Mouse (Mus musculus): ENCODE measurements around the gene Atxn2l. TPM values are rescaled to one million over a fixed set of nuclear protein-coding genes. Genes with fewer than 3 reads are reported as not detected.

Gene Atxn2l
- polyA plus RNA-seq, 1 experiment from 2014 or later = 16.9 TPM

DNA sequence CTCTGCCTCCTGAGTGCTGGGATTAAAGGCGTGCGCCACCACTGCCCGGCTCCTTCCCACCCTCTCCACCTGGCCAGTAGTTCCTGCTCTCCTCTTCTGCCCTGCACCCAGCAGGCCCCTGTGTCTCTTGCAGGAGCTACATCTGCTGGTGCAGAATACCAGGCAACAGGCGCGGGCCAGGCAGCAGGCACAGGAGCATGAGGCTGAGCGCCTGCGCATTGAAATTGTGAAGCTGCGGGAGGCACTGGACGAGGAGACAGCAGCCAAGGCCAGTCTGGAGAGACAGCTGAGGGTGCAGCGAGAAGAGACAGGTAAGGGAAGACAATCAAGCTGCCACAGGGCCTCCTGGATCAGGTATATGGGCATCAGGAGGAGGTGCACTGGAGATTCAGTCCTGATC is 59.2 kb downstream of the Atxn2l start:
- Histone ChIP-seq H3K27ac (replicated peaks) (no peak overlapping the region), H3K27me3 (ENCODE audit: control insufficient read depth, insufficient read depth, low read length) (no peaks in the 10 kb centered on the region), H3K9me3 (ENCODE audit: control insufficient read depth, low read length) (no peaks in the 10 kb centered on the region), H3K9ac (ENCODE audit: low read length) (no peak overlapping the region), H3K4me3 (ENCODE audit: low read depth, low read length) (no peak overlapping the region), H3K4me2 (replicated peaks; ENCODE audit: low read depth) (no peak overlapping the region), H3K36me3 (ENCODE audit: control insufficient read depth, insufficient read depth, low read length) (peaks cover 29% of the 10 kb centered on the region), H3K4me1 (replicated peaks; ENCODE audit: control insufficient read depth, insufficient read depth) (no peaks in the 10 kb centered on the region)
- ATAC-seq (ENCODE audit: low FRiP score, low TSS enrichment) (no peak), DNase-seq (ENCODE audit: low spot score) (no peak)
- WGBS = 89% methylated on average over 10 of the region's 10 CpGs
- TF ChIP-seq CTCF (IDR thresholded peaks at IDR 0.05; ENCODE audit: low read depth) = no peak
- no peak for TF ChIP-seq EP300 (optimal IDR thresholded peaks at IDR 0.05)

Other genes with a start within 250 kb of the Atxn2l start
- gene Sbk1, start 230.8 kb downstream of the Atxn2l start, polyA plus RNA-seq (2015; fragmentation: Nextera tagmentation; extraction: Ambion mirVana) = 4.0 and 5.3 TPM in 2 replicates
- 0.21 and 0.46 TPM in 2 replicates for gene Lat, start 133.9 kb downstream of the Atxn2l start, polyA plus RNA-seq (2015; fragmentation: Nextera tagmentation; extraction: Ambion mirVana)
- 24.4 and 26.9 TPM in 2 replicates for gene Spns1, start 126.0 kb downstream of the Atxn2l start, polyA plus RNA-seq (2015; fragmentation: Nextera tagmentation; extraction: Ambion mirVana)
- 1.1 and 1.3 TPM in 2 replicates for gene Nfatc2ip, start 106.7 kb downstream of the Atxn2l start, polyA plus RNA-seq (2015; fragmentation: Nextera tagmentation; extraction: Ambion mirVana)
- 0.08 and 0.17 TPM in 2 replicates for gene Cd19, start 88.5 kb downstream of the Atxn2l start, polyA plus RNA-seq (2015; fragmentation: Nextera tagmentation; extraction: Ambion mirVana)
- gene Rabep2, start 74.7 kb downstream of the Atxn2l start, polyA plus RNA-seq (2015; fragmentation: Nextera tagmentation; extraction: Ambion mirVana) = 19.4 and 20.7 TPM in 2 replicates
- 0.59 and 1.8 TPM in 2 replicates for gene Atp2a1, start 40.3 kb downstream of the Atxn2l start, polyA plus RNA-seq (2015; fragmentation: Nextera tagmentation; extraction: Ambion mirVana)
- gene Sh2b1, start 28.0 kb downstream of the Atxn2l start, polyA plus RNA-seq (2015; fragmentation: Nextera tagmentation; extraction: Ambion mirVana) = 20.0 and 24.0 TPM in 2 replicates
- gene Tufm, start 16.1 kb downstream of the Atxn2l start, polyA plus RNA-seq (2015; fragmentation: Nextera tagmentation; extraction: Ambion mirVana) = 73.9 and 77.5 TPM in 2 replicates
- gene Eif3c, start 63.0 kb upstream of the Atxn2l start, polyA plus RNA-seq (2015; fragmentation: Nextera tagmentation; extraction: Ambion mirVana) = 150 and 163 TPM in 2 replicates
- gene Apobr, start 81.5 kb upstream of the Atxn2l start, polyA plus RNA-seq (2015; fragmentation: Nextera tagmentation; extraction: Ambion mirVana) = 0.46 and 0.56 TPM in 2 replicates
- 17.2 and 17.7 TPM in 2 replicates for gene Cln3, start 82.4 kb upstream of the Atxn2l start, polyA plus RNA-seq (2015; fragmentation: Nextera tagmentation; extraction: Ambion mirVana)
- 0.10 and 0.13 TPM in 2 replicates for gene Il27, start 91.5 kb upstream of the Atxn2l start, polyA plus RNA-seq (2015; fragmentation: Nextera tagmentation; extraction: Ambion mirVana)
- gene Nupr1, start 127.4 kb upstream of the Atxn2l start, polyA plus RNA-seq (2015; fragmentation: Nextera tagmentation; extraction: Ambion mirVana) = 140 and 182 TPM in 2 replicates
- 28.6 and 28.9 TPM in 2 replicates for gene Sgf29, start 145.9 kb upstream of the Atxn2l start, polyA plus RNA-seq (2015; fragmentation: Nextera tagmentation; extraction: Ambion mirVana)
- gene Sult1a1, start 173.0 kb upstream of the Atxn2l start, polyA plus RNA-seq (2015; fragmentation: Nextera tagmentation; extraction: Ambion mirVana) = 10.9 and 12.4 TPM in 2 replicates
- gene Bola2, start 192.0 kb upstream of the Atxn2l start, polyA plus RNA-seq (2015; fragmentation: Nextera tagmentation; extraction: Ambion mirVana) = 92.3 and 93.4 TPM in 2 replicates
- 6.1 and 6.2 TPM in 2 replicates for gene Slx1b, start 192.3 kb upstream of the Atxn2l start, polyA plus RNA-seq (2015; fragmentation: Nextera tagmentation; extraction: Ambion mirVana)
- gene Coro1a, start 204.3 kb upstream of the Atxn2l start, polyA plus RNA-seq (2015; fragmentation: Nextera tagmentation; extraction: Ambion mirVana) = 15.7 and 16.9 TPM in 2 replicates